Mouse (Mus musculus) ovary, postnatal 36 days (tissue): Measurements from ENCODE around the gene Bpifb1.
"Not testable (repeated sequence)": the region's sequence is repeated elsewhere in the genome, so short reads cannot be mapped to it uniquely, and the experiment has no call there.

Source experiments
- DNase-seq: peaks from one replicate; pipeline ENCODE4 v3.0.0; 2022; ENCODE audit warnings: low spot score, mixed read lengths

Bpifb1 gene

DNA sequence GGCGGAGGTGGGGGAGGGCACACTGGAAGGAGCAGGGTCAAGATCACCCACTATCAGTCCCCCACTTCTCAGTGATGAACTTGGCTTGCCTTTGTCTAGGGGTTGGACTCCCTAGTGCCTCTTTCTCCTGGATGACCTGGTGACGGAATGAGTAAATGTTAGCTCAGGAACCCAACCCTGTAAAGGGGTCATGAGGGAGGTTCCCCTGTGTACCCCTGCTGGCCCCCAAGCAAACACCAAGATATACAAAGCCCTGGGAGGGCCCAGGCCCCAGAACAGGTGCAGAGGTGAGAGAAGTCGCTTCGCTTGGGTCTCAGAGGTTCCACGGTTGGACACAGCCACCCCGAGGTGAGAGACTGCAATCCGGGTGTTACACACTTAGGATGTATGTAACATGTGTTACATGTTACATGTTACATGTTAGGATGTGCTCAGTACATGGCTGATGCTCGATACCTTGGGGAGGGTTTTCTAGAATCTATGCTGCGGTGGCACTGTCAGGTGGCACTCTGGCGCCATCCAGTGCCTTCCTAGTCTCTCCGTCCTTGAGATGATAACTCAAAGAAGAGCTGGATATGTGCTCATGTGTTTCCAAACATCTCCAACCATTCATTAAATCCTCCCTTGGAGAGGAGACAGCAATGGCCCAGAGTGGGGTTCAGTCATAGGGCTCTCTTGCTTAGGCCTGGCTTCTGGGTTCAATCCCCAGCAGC is at the start of gene Bpifb1:
TSS of gene Bpifb1 (plus strand) at position 273 of the 713 bp plus-strand sequence.
- DNase-seq, result no peak

DNA sequence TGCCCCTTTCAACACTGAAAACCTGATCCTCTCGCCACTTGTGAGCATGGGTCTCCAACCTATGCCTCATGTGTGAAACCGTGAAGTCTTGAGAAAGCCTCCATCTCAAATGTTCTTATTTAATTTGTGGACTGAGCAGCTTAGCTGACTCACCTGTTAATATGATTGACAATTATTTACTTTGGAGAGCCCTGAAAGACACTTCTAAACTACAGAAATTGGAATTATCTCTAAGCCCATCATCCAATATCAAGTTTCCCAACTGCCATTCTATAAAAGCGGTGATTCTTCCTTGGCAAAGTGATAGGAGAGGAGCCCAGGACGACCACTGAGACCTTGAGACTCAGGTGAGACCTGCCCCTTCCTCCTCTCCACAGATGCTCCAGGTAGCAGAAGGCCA is 48.0 kb upstream of the Bpifb1 start, which contains the start of gene Bpifa1:
TSS of gene Bpifa1 (plus strand) at position 301 of the 400 bp plus-strand sequence.
- DNase-seq, result no peak

GRCm38 (mm10) chr2:154143735-154144134 is 46.9 kb upstream of the Bpifb1 start:
- no peak for DNase-seq

DNA sequence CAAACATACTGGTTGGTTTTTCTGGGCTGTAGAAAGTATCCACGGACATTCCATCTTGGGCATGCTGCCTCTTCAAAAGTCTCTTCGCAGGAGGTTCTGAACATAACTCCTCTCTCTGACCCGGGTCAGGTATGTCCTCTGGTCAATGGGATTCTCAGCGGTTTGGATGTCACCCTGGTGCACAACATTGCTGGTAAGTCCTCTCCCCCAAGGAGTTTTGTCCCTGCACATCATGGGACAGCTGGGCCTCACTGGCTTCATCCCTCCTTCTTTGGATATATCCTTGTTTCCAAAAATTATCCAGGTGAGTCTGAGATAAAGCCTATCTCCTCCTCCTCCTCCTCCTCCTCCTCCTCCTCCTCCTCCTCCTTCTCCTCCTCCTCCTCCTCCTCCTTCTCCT is 43.1 kb upstream of the Bpifb1 start:
- no peak for DNase-seq

DNA sequence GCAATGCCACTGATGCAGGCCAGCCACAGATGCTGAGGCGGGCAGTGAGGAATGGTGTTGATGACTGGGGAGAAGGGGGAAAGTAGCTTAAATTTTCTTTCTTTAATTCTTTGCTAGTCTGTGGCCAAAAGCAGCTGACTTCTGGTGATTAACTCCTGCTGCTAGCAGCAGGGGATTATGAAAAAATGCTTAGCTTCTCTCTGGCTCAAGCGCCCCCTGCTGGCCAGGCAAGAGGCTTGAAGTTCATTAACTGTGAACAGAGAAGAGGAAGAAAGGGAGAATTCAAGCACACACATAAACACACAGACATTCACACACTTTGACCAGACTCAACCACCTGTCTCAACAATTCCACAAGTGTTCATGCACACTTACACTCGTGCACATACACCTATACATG is 32.2 kb upstream of the Bpifb1 start:
- peak; percentile 21 for DNase-seq

DNA sequence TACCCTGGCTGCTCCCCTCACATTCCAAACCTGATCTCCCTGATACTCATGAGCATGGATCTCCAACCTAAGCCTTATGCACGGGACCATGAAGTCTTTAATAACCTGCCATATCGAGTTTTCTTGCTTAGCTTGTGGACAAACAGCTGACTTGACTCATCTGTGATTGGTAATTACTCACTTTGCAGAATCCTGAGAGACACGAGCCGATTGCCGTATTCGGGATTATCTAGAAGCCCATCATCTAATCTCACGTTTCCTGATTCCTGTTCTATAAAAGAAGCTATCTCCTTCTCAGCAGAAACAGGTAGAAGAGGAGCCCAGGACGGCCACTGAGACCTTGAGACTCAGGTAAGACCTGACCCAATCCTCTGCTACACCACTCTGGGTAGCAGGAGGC is 28.3 kb upstream of the Bpifb1 start, which contains the start of gene Bpifa5:
TSS of gene Bpifa5 (plus strand) at position 301 of the 400 bp plus-strand sequence.
- no peak for DNase-seq

GRCm38 (mm10) chr2:154163306-154163705 is 27.3 kb upstream of the Bpifb1 start:
- DNase-seq, result no peak

GRCm38 (mm10) chr2:154169172-154169571 is 21.4 kb upstream of the Bpifb1 start:
- DNase-seq, result no peak

- DNase-seq, result no peak
These were observed 19.0 kb upstream of the Bpifb1 start for GRCm38 (mm10) chr2:154171621-154172020.

GRCm38 (mm10) chr2:154173313-154173712 is 17.3 kb upstream of the Bpifb1 start:
- no peak for DNase-seq

DNA sequence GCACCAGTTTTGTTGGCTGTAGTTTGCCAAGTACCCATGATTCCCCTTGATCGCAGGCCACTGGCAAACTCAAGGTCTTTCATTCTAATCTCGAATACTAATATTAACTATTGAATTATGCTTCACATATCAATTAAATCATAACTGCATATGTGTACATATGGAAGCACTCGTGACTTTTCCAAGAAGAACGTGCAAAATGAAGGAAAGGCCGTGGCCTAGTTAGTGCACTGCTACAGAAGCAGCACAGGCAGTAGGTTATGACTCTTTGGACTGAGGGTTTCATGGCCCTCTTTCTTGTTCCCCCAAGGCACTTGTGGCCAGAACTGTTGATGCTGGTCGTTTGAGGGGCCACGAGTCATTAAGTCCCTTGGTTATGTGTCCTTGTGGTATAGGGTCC is 8.7 kb upstream of the Bpifb1 start:
- DNase-seq, result not testable (repeated sequence)

GRCm38 (mm10) chr2:154183061-154183460 is 7.6 kb upstream of the Bpifb1 start:
- not testable (repeated sequence) for DNase-seq

GRCm38 (mm10) chr2:154185319-154185718 is 5.3 kb upstream of the Bpifb1 start:
- no peak for DNase-seq

- DNase-seq, result peak; percentile 0
These were observed 4.9 kb upstream of the Bpifb1 start for GRCm38 (mm10) chr2:154185748-154186147.

DNA sequence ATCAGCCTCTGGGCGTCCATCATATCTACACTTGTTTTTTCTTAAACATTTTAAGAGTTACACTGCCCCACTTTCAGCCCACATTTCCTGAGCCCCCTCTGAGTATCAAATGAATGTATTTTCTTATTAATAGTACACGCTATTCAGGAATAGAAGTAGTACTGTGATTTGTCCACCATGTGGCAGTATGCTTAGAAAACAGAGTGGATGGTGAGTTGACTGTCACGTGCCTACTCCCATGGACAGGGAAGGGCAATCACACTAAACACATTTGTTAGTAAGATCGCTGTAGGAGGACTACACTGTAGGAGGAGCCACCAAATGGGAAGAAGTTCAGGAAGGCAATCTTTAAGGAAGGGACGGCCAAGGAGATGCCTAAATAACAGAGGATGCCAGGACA is 3.1 kb upstream of the Bpifb1 start:
- DNase-seq, result no peak

- DNase-seq, result peak; percentile 0
These were observed 662 bp upstream of the Bpifb1 start for GRCm38 (mm10) chr2:154189877-154190434.

- DNase-seq, result no peak
These were observed 1.5 kb downstream of the Bpifb1 start for GRCm38 (mm10) chr2:154192141-154192540.

DNA sequence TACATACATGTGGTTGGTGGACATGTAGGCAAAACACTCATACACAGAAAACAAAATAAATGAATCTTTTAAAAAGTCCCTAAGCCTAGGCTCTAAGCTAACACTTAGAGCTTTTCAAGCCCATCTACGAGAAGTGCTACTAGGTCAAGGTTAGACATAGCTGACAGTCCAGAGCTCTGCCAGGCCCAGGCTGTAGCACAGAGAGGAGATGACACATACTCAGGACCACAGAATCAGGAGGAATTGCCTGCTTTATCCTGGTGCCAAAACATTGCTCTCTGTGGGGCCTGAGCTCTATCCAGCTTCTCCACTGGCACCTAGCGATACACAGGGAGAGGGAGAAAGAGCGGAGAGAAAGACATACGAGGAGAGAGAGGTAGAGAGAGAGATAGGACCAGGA is 2.5 kb downstream of the Bpifb1 start:
- no peak for DNase-seq

GRCm38 (mm10) chr2:154193994-154194504 is 3.4 kb downstream of the Bpifb1 start:
- no peak for DNase-seq

DNA sequence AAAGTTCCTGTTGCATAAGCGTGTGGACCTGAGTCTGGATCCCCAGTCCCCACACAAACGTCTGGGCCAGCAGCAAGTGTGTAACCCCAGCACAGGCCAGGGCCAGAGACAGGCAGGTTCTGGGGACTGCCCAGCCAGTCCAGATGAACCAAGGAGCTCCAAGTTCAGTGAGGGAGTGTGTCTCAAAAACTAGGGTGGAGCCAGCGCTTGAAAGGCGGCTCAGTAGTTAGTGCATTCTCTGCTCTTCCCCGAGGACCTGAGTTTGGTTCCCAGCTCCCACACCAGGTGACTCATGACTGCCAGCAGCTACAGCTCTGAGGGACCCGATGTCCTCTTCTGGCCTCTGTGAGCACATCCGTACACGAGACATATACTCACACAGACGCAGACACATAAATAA is 6.4 kb downstream of the Bpifb1 start:
- DNase-seq, result no peak

DNA sequence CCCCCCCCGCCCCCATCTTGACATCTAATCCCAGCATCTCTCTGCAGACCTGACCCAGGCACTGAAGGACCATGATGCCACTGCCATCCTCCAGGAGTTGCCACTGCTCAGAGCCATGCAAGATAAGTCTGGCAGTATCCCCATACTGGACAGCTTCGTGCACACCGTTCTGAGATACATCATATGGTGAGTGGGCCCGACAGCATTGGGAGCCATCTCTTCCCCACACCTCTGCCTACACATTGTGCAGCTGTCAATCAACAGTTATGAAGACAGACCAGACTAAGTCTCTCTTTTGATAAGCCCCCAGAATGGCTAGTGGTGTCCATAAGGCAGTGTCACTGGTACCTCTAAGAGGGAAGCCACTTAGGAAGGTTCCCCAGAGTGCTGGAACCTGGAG is 14.0 kb downstream of the Bpifb1 start:
- no peak for DNase-seq

DNA sequence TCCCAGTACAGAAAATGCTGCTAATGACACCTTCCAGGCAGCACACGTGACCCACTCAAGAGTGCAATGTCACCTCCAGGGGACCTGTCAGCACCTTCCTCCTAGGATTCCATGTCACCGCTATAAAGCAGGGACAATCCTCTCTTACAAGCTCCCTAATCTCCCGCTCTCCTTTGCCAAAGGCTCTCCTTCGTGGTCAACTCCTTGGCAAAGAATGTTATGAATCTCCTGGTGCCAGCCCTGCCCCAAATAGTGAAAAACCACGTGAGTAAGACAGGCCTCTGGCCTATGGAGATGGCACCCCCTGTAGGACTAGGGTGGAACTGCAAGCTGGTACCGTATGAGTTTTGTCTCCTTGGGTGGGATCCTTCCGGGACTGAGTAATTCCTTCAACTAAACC is 16.3 kb downstream of the Bpifb1 start:
- no peak for DNase-seq

- DNase-seq, result no peak
These were observed 18.5 kb downstream of the Bpifb1 start for GRCm38 (mm10) chr2:154209112-154209511.

- no peak for DNase-seq
These were observed 20.5 kb downstream of the Bpifb1 start for GRCm38 (mm10) chr2:154211121-154211520.
